Mouse (Mus musculus) left cerebral cortex, adult 18-20 months (tissue): ENCODE results near the gene Abca4. TPM values are rescaled to one million over a fixed set of nuclear protein-coding genes. Genes with fewer than 3 reads are reported as not detected.
"Not testable (repeated sequence)": the region's sequence is repeated elsewhere in the genome, so short reads cannot be mapped to it uniquely, and the experiment has no call there.

Experiments used
- DNase-seq, 2 experiments: peaks; one replicate each; pipeline ENCODE4 v3.0.0; 2021 to 2022; ENCODE audit warnings: low spot score in 2 of 2, mixed read lengths in 1 of 2
- total RNA-seq, 2 experiments: library from RNA; stranded (reverse); gene quantifications; 2 replicates each; pipeline ENCODE4 v1.2.3; 2021

Abca4 gene
- total RNA-seq, 2 experiments from 2014 or later, result 2.0 to 2.1 TPM

GRCm38 (mm10) chr3:122208296-122209225 is 164.3 kb downstream of the Abca4 start:
- DNase-seq, result no peak

- DNase-seq, result no peak
These were observed 165.3 kb downstream of the Abca4 start for GRCm38 (mm10) chr3:122209511-122209910.

GRCm38 (mm10) chr3:122210434-122210833 is 166.2 kb downstream of the Abca4 start:
- DNase-seq, result no peak

GRCm38 (mm10) chr3:122210846-122211245 is 166.6 kb downstream of the Abca4 start:
- DNase-seq, result no peak

GRCm38 (mm10) chr3:122211446-122212125 is 167.3 kb downstream of the Abca4 start:
- DNase-seq, result no peak

GRCm38 (mm10) chr3:122221240-122222036 is 177.2 kb downstream of the Abca4 start:
- DNase-seq, result no peak

GRCm38 (mm10) chr3:122226972-122227371 is 182.7 kb downstream of the Abca4 start:
- DNase-seq, result not testable (repeated sequence)

Other genes with a start within 250 kb of the Abca4 start
- gene Abcd3, start 229.1 kb upstream of the Abca4 start, total RNA-seq, result 10 to 100 TPM; 47.4 to 48.7 TPM
- 10 to 100 TPM; 20.7 to 24.6 TPM for gene Arhgap29, start 91.9 kb upstream of the Abca4 start, total RNA-seq
- gene Gclm, start 201.1 kb downstream of the Abca4 start, total RNA-seq, result 10 to 100 TPM; 61.1 to 70.6 TPM
- gene Dnttip2, start 229.9 kb downstream of the Abca4 start, total RNA-seq, result 10 to 100 TPM; 30.1 to 32.1 TPM
- 10 to 100 TPM; 13.2 to 18.8 TPM for gene Bcar3, start 249.7 kb downstream of the Abca4 start, total RNA-seq